Mouse (Mus musculus): Measurements from ENCODE around the gene Spryd7. TPM values are rescaled to one million over a fixed set of nuclear protein-coding genes. Genes with fewer than 3 reads are reported as not detected.

Spryd7 gene
- polyA plus RNA-seq, 1 experiment from 2014 or later: 59.5 TPM

Other genes with a start within 250 kb of the Spryd7 start
- gene Arl11, start 247.1 kb downstream of the Spryd7 start, polyA plus RNA-seq (2015; fragmentation: Nextera tagmentation; extraction: Ambion mirVana): 0.77 and 1.3 TPM in 2 replicates
- gene Ebpl, start 196.4 kb downstream of the Spryd7 start, polyA plus RNA-seq (2015; fragmentation: Nextera tagmentation; extraction: Ambion mirVana): 12.0 and 12.8 TPM in 2 replicates
- 61.1 and 62.2 TPM in 2 replicates for gene Kpna3, start 117.0 kb downstream of the Spryd7 start, polyA plus RNA-seq (2015; fragmentation: Nextera tagmentation; extraction: Ambion mirVana)
- gene Trim13, start 41.4 kb upstream of the Spryd7 start, polyA plus RNA-seq (2015; fragmentation: Nextera tagmentation; extraction: Ambion mirVana): 38.2 and 44.8 TPM in 2 replicates
- 2.1 and 2.2 TPM in 2 replicates for gene Kcnrg, start 50.6 kb upstream of the Spryd7 start, polyA plus RNA-seq (2015; fragmentation: Nextera tagmentation; extraction: Ambion mirVana)